Comparison of ENCODE assay signal across 9 mouse cellular contexts in the genomic region with DNA sequence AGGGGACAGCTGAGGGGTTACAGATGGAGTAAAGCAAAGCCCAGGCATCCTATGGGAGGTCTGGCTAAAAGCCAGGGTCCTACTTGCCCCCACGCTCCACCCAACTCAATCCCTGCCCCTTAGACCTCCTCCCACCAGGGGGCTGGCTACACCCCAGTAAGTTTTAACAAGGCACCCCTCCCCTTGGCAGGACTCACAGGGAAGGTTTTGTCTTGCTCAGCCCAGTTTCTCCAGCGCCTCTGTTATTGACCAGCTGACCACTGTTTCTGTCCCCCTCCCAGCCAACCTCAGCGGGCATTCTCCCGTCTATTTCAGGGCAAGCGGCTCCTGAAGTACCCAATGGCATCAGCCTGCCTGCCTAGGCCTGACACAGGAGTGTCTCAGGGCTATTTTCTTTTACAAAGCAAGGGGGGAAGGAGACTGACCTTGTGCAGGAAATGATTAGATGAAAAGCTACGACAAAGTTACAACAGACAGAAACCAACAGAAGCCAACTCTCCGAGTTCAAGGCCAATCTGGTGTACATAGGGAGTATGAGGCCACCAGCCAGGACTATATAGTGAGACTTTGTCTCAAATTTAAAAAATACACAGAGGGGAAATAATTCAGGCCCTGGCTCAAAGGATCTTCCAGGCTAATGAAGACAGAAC. TPM values are rescaled to one million over a fixed set of nuclear protein-coding genes. Genes with fewer than 3 reads are reported as not detected.
DNase-seq lines count a peak whose midpoint lies in the region; ATAC-seq lines count a peak whose summit lies in the region.
"Had no signal": no experiment of that assay in that cellular context is flagged by ENCODE, and none has a peak within 500 bp of the region (broad histone marks: within the 10 kb centered on the region; RNA-seq: fewer than 3 reads in every experiment).

No protein-coding gene starts in this region.

- ATAC-seq in forebrain, embryonic 12.5 days (ENCODE audit: low FRiP score) = no peak
- no peak for ATAC-seq in forebrain, embryonic 15.5 days (replicated peaks)
- ATAC-seq in midbrain, embryonic 11.5 days (ENCODE audit: low FRiP score) = no peak
- no peak for ATAC-seq in intestine, embryonic 15.5 days

- 34% methylated on average over 7 of the region's 7 CpGs for WGBS in forebrain, embryonic 12.5 days
- 32% methylated on average over 7 of the region's 7 CpGs for WGBS in forebrain, embryonic 15.5 days
- WGBS in midbrain, embryonic 10.5 days = 36% methylated on average over 7 of the region's 7 CpGs
- 33% methylated on average over 7 of the region's 7 CpGs for WGBS in midbrain, embryonic 11.5 days
- 56% methylated on average over 7 of the region's 7 CpGs for WGBS in intestine, embryonic 15.5 days

- no peaks in the 10 kb centered on the region for H3K27me3 ChIP-seq in forebrain, embryonic 12.5 days
- no peaks in the 10 kb centered on the region for H3K27me3 ChIP-seq in forebrain, embryonic 15.5 days
- H3K27me3 ChIP-seq in midbrain, embryonic 10.5 days (ENCODE audit: low read depth, poor library complexity, severe bottlenecking) = 0 out of 2 replicates have a peak, but pooled peaks cover 5% of the 10 kb centered on the region
- H3K27me3 ChIP-seq in midbrain, embryonic 11.5 days (ENCODE audit: control insufficient read depth, insufficient read depth, low read length) = no peaks in the 10 kb centered on the region
- no peaks in the 10 kb centered on the region for H3K27me3 ChIP-seq in intestine, embryonic 15.5 days (replicated peaks)

- no peak for DNase-seq in midbrain, embryonic 10.5 days (ENCODE audit: low spot score)
- no peak for DNase-seq in midbrain, embryonic 11.5 days (ENCODE audit: low spot score, missing footprints)
- peak; percentile 37 to 42 for DNase-seq in gastrocnemius, adult 8-10 months (ENCODE audit: low spot score in 2 of 2)
- no peak for DNase-seq in natural killer cell, adult 2 months (ENCODE audit: low spot score in 2 of 2)
- no peak for DNase-seq in embryo, embryonic 10.5 days (ENCODE audit: low spot score)

- H3K27ac ChIP-seq in forebrain, embryonic 12.5 days = 0 out of 2 replicates have a peak overlapping the region, but pooled peaks have one; percentile 31
- no peak overlapping the region for H3K27ac ChIP-seq in forebrain, embryonic 15.5 days (replicated peaks)
- peak overlapping the region; percentile 57; the same call in 1 of the 2 replicates for H3K27ac ChIP-seq in midbrain, embryonic 10.5 days (replicated peaks)
- H3K27ac ChIP-seq in midbrain, embryonic 11.5 days (ENCODE audit: low read depth, low read length) = no peak overlapping the region
- H3K27ac ChIP-seq in intestine, embryonic 15.5 days = no peak overlapping the region

- H3K36me3 ChIP-seq in forebrain, embryonic 12.5 days (replicated peaks) = no peaks in the 10 kb centered on the region; the same call in 1 of the 2 replicates
- H3K36me3 ChIP-seq in forebrain, embryonic 15.5 days = no peaks in the 10 kb centered on the region; the same call in 1 of the 2 replicates
- H3K36me3 ChIP-seq in midbrain, embryonic 10.5 days = peaks cover 10% of the 10 kb centered on the region
- H3K36me3 ChIP-seq in midbrain, embryonic 11.5 days (ENCODE audit: control insufficient read depth, insufficient read depth, low read length) = no peaks in the 10 kb centered on the region
- peaks cover 6% of the 10 kb centered on the region; the same call in 1 of the 2 replicates for H3K36me3 ChIP-seq in intestine, embryonic 15.5 days

- no peak overlapping the region for H3K4me3 ChIP-seq in forebrain, embryonic 12.5 days (replicated peaks)
- no peak overlapping the region for H3K4me3 ChIP-seq in forebrain, embryonic 15.5 days
- H3K4me3 ChIP-seq in midbrain, embryonic 10.5 days = no peak overlapping the region
- no peak overlapping the region for H3K4me3 ChIP-seq in midbrain, embryonic 11.5 days (ENCODE audit: low read depth, low read length)
- H3K4me3 ChIP-seq in intestine, embryonic 15.5 days (replicated peaks) = no peak overlapping the region

- no peak overlapping the region for H3K4me2 ChIP-seq in forebrain, embryonic 12.5 days
- no peak overlapping the region for H3K4me2 ChIP-seq in forebrain, embryonic 15.5 days (replicated peaks)
- no peak overlapping the region for H3K4me2 ChIP-seq in midbrain, embryonic 11.5 days
- H3K4me2 ChIP-seq in intestine, embryonic 15.5 days (replicated peaks) = peak overlapping the region; percentile 37

- no peaks in the 10 kb centered on the region for H3K9me3 ChIP-seq in forebrain, embryonic 12.5 days
- H3K9me3 ChIP-seq in forebrain, embryonic 15.5 days = no peaks in the 10 kb centered on the region
- H3K9me3 ChIP-seq in midbrain, embryonic 10.5 days (replicated peaks) = no peaks in the 10 kb centered on the region
- H3K9me3 ChIP-seq in midbrain, embryonic 11.5 days (ENCODE audit: control insufficient read depth, low read length) = no peaks in the 10 kb centered on the region
- H3K9me3 ChIP-seq in intestine, embryonic 15.5 days = no peaks in the 10 kb centered on the region

- H3K9ac ChIP-seq in forebrain, embryonic 12.5 days = 0 out of 2 replicates have a peak overlapping the region, but pooled peaks have one; percentile 4
- H3K9ac ChIP-seq in forebrain, embryonic 15.5 days (replicated peaks) = no peak overlapping the region
- no peak overlapping the region for H3K9ac ChIP-seq in midbrain, embryonic 11.5 days (ENCODE audit: low read length)
- H3K9ac ChIP-seq in intestine, embryonic 15.5 days = 0 out of 2 replicates have a peak overlapping the region, but pooled peaks have one; percentile 23

- peaks cover 41% of the 10 kb centered on the region for H3K4me1 ChIP-seq in forebrain, embryonic 12.5 days
- H3K4me1 ChIP-seq in forebrain, embryonic 15.5 days = peaks cover 22% of the 10 kb centered on the region
- H3K4me1 ChIP-seq in midbrain, embryonic 10.5 days = peaks cover 55% of the 10 kb centered on the region
- peaks cover 21% of the 10 kb centered on the region for H3K4me1 ChIP-seq in midbrain, embryonic 11.5 days (ENCODE audit: control insufficient read depth, insufficient read depth, low read length)
- H3K4me1 ChIP-seq in intestine, embryonic 15.5 days (replicated peaks) = peaks cover 48% of the 10 kb centered on the region

RNA-seq across cellular contexts. Expression of a gene that starts 2.9 kb away (rescaled TPM):
- 9.0 and 9.1 TPM in 2 replicates for polyA plus RNA-seq in forebrain, embryonic 12.5 days (2016; fragmentation: Nextera tagmentation; extraction: Ambion mirVana)
- polyA plus RNA-seq in forebrain, embryonic 15.5 days (2015; fragmentation: Nextera tagmentation; extraction: Ambion mirVana) = 5.1 and 5.2 TPM in 2 replicates
- polyA plus RNA-seq in midbrain, embryonic 10.5 days (2016; fragmentation: Nextera tagmentation; extraction: Ambion mirVana) = 13.4 and 13.9 TPM in 2 replicates
- 8.2 and 9.0 TPM in 2 replicates for polyA plus RNA-seq in midbrain, embryonic 11.5 days (2014; fragmentation: Nextera tagmentation; extraction: Ambion mirVana)
- 1 to 10 TPM; 2.7 to 4.0 (median 3.0) TPM for total RNA-seq in gastrocnemius, adult 8-10 months (2022)
- 11.0 and 11.2 TPM in 2 replicates for polyA plus RNA-seq in intestine, embryonic 15.5 days (2015; fragmentation: Nextera tagmentation; extraction: Ambion mirVana)

RNA-seq across cellular contexts. Expression of a gene that starts 10.0 kb away (rescaled TPM):
- 28.8 and 33.7 TPM in 2 replicates for polyA plus RNA-seq in forebrain, embryonic 12.5 days (2016; fragmentation: Nextera tagmentation; extraction: Ambion mirVana)
- polyA plus RNA-seq in forebrain, embryonic 15.5 days (2015; fragmentation: Nextera tagmentation; extraction: Ambion mirVana) = 11.8 and 12.4 TPM in 2 replicates
- 27.8 and 29.3 TPM in 2 replicates for polyA plus RNA-seq in midbrain, embryonic 10.5 days (2016; fragmentation: Nextera tagmentation; extraction: Ambion mirVana)
- 12.0 and 13.6 TPM in 2 replicates for polyA plus RNA-seq in midbrain, embryonic 11.5 days (2014; fragmentation: Nextera tagmentation; extraction: Ambion mirVana)
- not detected for total RNA-seq in gastrocnemius, adult 8-10 months (2022)
- 9.1 and 9.6 TPM in 2 replicates for polyA plus RNA-seq in intestine, embryonic 15.5 days (2015; fragmentation: Nextera tagmentation; extraction: Ambion mirVana)

RNA-seq across cellular contexts. Expression of a gene that starts 52.5 kb away (rescaled TPM):
- 9.9 and 10.5 TPM in 2 replicates for polyA plus RNA-seq in forebrain, embryonic 12.5 days (2016; fragmentation: Nextera tagmentation; extraction: Ambion mirVana)
- polyA plus RNA-seq in forebrain, embryonic 15.5 days (2015; fragmentation: Nextera tagmentation; extraction: Ambion mirVana) = 3.3 and 3.6 TPM in 2 replicates
- 33.2 and 39.4 TPM in 2 replicates for polyA plus RNA-seq in midbrain, embryonic 10.5 days (2016; fragmentation: Nextera tagmentation; extraction: Ambion mirVana)
- polyA plus RNA-seq in midbrain, embryonic 11.5 days (2014; fragmentation: Nextera tagmentation; extraction: Ambion mirVana) = 19.7 and 24.0 TPM in 2 replicates
- 1 to 10 TPM in 3 of 4 experiments, under 1 TPM in 1; 0.97 to 2.0 (median 1.6) TPM for total RNA-seq in gastrocnemius, adult 8-10 months (2022)
- 18.9 and 19.6 TPM in 2 replicates for polyA plus RNA-seq in intestine, embryonic 15.5 days (2015; fragmentation: Nextera tagmentation; extraction: Ambion mirVana)

RNA-seq across cellular contexts. Expression of a gene that starts 57.0 kb away (rescaled TPM):
- polyA plus RNA-seq in forebrain, embryonic 12.5 days (2016; fragmentation: Nextera tagmentation; extraction: Ambion mirVana) = 0.18 and 0.28 TPM in 2 replicates
- polyA plus RNA-seq in forebrain, embryonic 15.5 days (2015; fragmentation: Nextera tagmentation; extraction: Ambion mirVana) = 0.23 and 0.26 TPM in 2 replicates
- 0.10 TPM in 1 of 2 replicates, not detected in the other for polyA plus RNA-seq in midbrain, embryonic 10.5 days (2016; fragmentation: Nextera tagmentation; extraction: Ambion mirVana)
- polyA plus RNA-seq in midbrain, embryonic 11.5 days (2014; fragmentation: Nextera tagmentation; extraction: Ambion mirVana) = not detected in 2 replicates
- total RNA-seq in gastrocnemius, adult 8-10 months (2022) = not detected
- not detected in 2 replicates for polyA plus RNA-seq in intestine, embryonic 15.5 days (2015; fragmentation: Nextera tagmentation; extraction: Ambion mirVana)
- total RNA-seq: common myeloid progenitor, adult 5-6 weeks had no signal

Comparison
In these comparisons a context has a peak if more than half of its experiments do, and no peak if none do; other contexts are left out.
1. H3K27ac ChIP-seq: peak in forebrain, embryonic 12.5 days (single experiment) and midbrain, embryonic 10.5 days (single experiment); none in forebrain, embryonic 15.5 days (single experiment), midbrain, embryonic 11.5 days (single experiment) and intestine, embryonic 15.5 days (single experiment).
2. H3K9ac ChIP-seq: peak in forebrain, embryonic 12.5 days (single experiment) and intestine, embryonic 15.5 days (single experiment); none in forebrain, embryonic 15.5 days (single experiment) and midbrain, embryonic 11.5 days (single experiment).
3. DNase-seq: peak in gastrocnemius, adult 8-10 months (2 of 2); none in midbrain, embryonic 10.5 days (single experiment), midbrain, embryonic 11.5 days (single experiment), natural killer cell, adult 2 months (0 of 2) and embryo, embryonic 10.5 days (single experiment).